Mouse (Mus musculus): ENCODE measurements at regions not wholly inside any gene's neighbourhood (a gene's known extent, or its start where the extent isn't known, plus 50 kb on each side); places are given as distances from the start of the nearest gene placed in this dataset.

- no peak for ATAC-seq (replicated peaks; ENCODE audit: low FRiP score)
- no peak overlapping the region for H3K4me2 ChIP-seq
- H3K4me1 ChIP-seq (replicated peaks; ENCODE audit: control insufficient read depth, insufficient read depth, low read length), result no peaks in the 10 kb centered on the region
- no peaks in the 10 kb centered on the region for H3K36me3 ChIP-seq (ENCODE audit: control insufficient read depth, insufficient read depth, low read length)
- H3K27ac ChIP-seq (ENCODE audit: low read depth, low read length), result no peak overlapping the region
- H3K27me3 ChIP-seq (replicated peaks; ENCODE audit: control insufficient read depth, insufficient read depth, low read length), result no peaks in the 10 kb centered on the region
- H3K9ac ChIP-seq (ENCODE audit: low read depth, low read length), result no peak overlapping the region
- WGBS, result 72% methylated on average over 9 of the region's 9 CpGs
- H3K4me3 ChIP-seq (ENCODE audit: low read depth, low read length), result no peak overlapping the region
- no peaks in the 10 kb centered on the region for H3K9me3 ChIP-seq (ENCODE audit: control insufficient read depth, low read length)
- no peak for DNase-seq (ENCODE audit: low spot score)
Observed at GRCm38 (mm10) chr17:49225255-49226015, 202.7 kb upstream of the Mocs1 start.

- no peaks in the 10 kb centered on the region for H3K4me1 ChIP-seq (replicated peaks; ENCODE audit: control insufficient read depth, insufficient read depth, low read length)
- H3K4me2 ChIP-seq, result no peak overlapping the region
- 66% methylated on average over 6 of the region's 6 CpGs for WGBS
- no peak overlapping the region for H3K9ac ChIP-seq (ENCODE audit: low read depth, low read length)
- H3K27me3 ChIP-seq (replicated peaks; ENCODE audit: control insufficient read depth, insufficient read depth, low read length), result no peaks in the 10 kb centered on the region
- H3K27ac ChIP-seq (ENCODE audit: low read depth, low read length), result no peak overlapping the region
- no peak for DNase-seq (ENCODE audit: low spot score)
- no peaks in the 10 kb centered on the region for H3K9me3 ChIP-seq (ENCODE audit: control insufficient read depth, low read length)
- H3K4me3 ChIP-seq (ENCODE audit: low read depth, low read length), result no peak overlapping the region
- H3K36me3 ChIP-seq (ENCODE audit: control insufficient read depth, insufficient read depth, low read length), result no peaks in the 10 kb centered on the region
- ATAC-seq (replicated peaks; ENCODE audit: low FRiP score), result no peak
Observed at GRCm38 (mm10) chr17:49226016-49226400, 202.2 kb upstream of the Mocs1 start.

DNA sequence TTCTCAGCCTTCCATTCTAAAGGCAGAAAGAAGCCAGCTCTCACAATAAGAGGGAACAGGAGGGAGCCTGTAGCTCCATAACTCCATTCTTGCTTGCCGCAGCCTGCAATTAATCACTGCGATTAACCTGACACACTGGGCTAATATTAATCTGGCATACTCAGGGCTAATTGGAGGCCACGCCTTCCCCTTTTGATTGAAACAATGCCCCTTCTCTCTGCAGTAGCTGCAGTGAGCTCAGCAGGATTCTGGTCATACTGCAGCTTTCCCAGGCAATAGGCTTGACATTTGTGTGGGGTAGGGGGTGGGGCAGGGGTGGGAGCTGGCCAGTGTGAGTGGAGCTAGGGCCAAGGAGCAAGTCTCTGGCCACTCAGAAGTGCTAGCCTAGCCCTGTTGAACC lies 196.9 kb upstream of the Mocs1 start:
- H3K27me3 ChIP-seq (replicated peaks; ENCODE audit: control insufficient read depth, insufficient read depth, low read length), result no peaks in the 10 kb centered on the region
- no peaks in the 10 kb centered on the region for H3K36me3 ChIP-seq (ENCODE audit: control insufficient read depth, insufficient read depth, low read length)
- no peak overlapping the region for H3K4me2 ChIP-seq
- ATAC-seq (replicated peaks; ENCODE audit: low FRiP score) (no peak), DNase-seq (ENCODE audit: low spot score) (no peak)
- H3K27ac ChIP-seq (ENCODE audit: low read depth, low read length), result no peak overlapping the region
- no peaks in the 10 kb centered on the region for H3K4me1 ChIP-seq (replicated peaks; ENCODE audit: control insufficient read depth, insufficient read depth, low read length)
- 70% methylated on average over 3 of the region's 3 CpGs for WGBS
- no peaks in the 10 kb centered on the region for H3K9me3 ChIP-seq (ENCODE audit: control insufficient read depth, low read length)
- H3K4me3 ChIP-seq (ENCODE audit: low read depth, low read length), result no peak overlapping the region
- no peak overlapping the region for H3K9ac ChIP-seq (ENCODE audit: low read depth, low read length)

GRCm38 (mm10) chr17:49240097-49240496 lies 188.1 kb upstream of the Mocs1 start:
- DNase-seq (ENCODE audit: low spot score) (no peak), ATAC-seq (replicated peaks; ENCODE audit: low FRiP score) (no peak)
- no peak overlapping the region for H3K9ac ChIP-seq (ENCODE audit: low read depth, low read length)
- no peak overlapping the region for H3K4me2 ChIP-seq
- H3K9me3 ChIP-seq (ENCODE audit: control insufficient read depth, low read length), result no peaks in the 10 kb centered on the region
- no peak overlapping the region for H3K27ac ChIP-seq (ENCODE audit: low read depth, low read length)
- no peaks in the 10 kb centered on the region for H3K36me3 ChIP-seq (ENCODE audit: control insufficient read depth, insufficient read depth, low read length)
- H3K27me3 ChIP-seq (replicated peaks; ENCODE audit: control insufficient read depth, insufficient read depth, low read length), result no peaks in the 10 kb centered on the region
- no peak overlapping the region for H3K4me3 ChIP-seq (ENCODE audit: low read depth, low read length)
- H3K4me1 ChIP-seq (replicated peaks; ENCODE audit: control insufficient read depth, insufficient read depth, low read length), result no peaks in the 10 kb centered on the region

DNA sequence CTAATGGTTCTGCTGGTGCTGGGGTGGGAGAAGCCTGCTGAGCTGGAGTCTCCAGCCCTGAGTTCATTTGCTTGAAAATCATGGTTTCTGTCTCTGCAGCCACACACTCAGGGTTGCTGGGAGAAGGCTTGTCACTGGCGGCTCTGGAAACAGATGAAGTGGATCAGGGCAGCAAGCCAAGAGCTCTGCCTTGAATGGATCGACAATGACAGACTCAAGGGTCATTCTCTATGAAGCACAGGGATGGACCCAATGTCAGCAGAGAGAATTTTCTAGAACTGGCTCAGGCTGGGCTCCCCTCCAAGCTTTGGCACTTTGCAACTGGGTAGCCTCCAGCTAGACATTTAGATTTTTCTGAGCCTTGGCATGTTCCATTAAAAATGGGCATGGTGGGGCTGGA lies 184.7 kb upstream of the Mocs1 start:
- Histone ChIP-seq H3K9me3 (ENCODE audit: control insufficient read depth, low read length) (no peaks in the 10 kb centered on the region), H3K9ac (ENCODE audit: low read depth, low read length) (no peak overlapping the region), H3K27ac (ENCODE audit: low read depth, low read length) (no peak overlapping the region), H3K27me3 (replicated peaks; ENCODE audit: control insufficient read depth, insufficient read depth, low read length) (no peaks in the 10 kb centered on the region), H3K4me3 (ENCODE audit: low read depth, low read length) (no peak overlapping the region), H3K4me2 (no peak overlapping the region), H3K4me1 (replicated peaks; ENCODE audit: control insufficient read depth, insufficient read depth, low read length) (no peaks in the 10 kb centered on the region), H3K36me3 (ENCODE audit: control insufficient read depth, insufficient read depth, low read length) (no peaks in the 10 kb centered on the region)
- DNase-seq (ENCODE audit: low spot score) (no peak), ATAC-seq (replicated peaks; ENCODE audit: low FRiP score) (no peak)
- WGBS, result 74% methylated on average over 2 of the region's 2 CpGs

- Histone ChIP-seq H3K27ac (ENCODE audit: low read depth, low read length) (no peak overlapping the region), H3K4me2 (no peak overlapping the region), H3K4me1 (replicated peaks; ENCODE audit: control insufficient read depth, insufficient read depth, low read length) (no peaks in the 10 kb centered on the region), H3K9ac (ENCODE audit: low read depth, low read length) (no peak overlapping the region), H3K4me3 (ENCODE audit: low read depth, low read length) (no peak overlapping the region), H3K36me3 (ENCODE audit: control insufficient read depth, insufficient read depth, low read length) (no peaks in the 10 kb centered on the region), H3K9me3 (ENCODE audit: control insufficient read depth, low read length) (no peaks in the 10 kb centered on the region), H3K27me3 (replicated peaks; ENCODE audit: control insufficient read depth, insufficient read depth, low read length) (no peaks in the 10 kb centered on the region)
- WGBS, result 47% methylated on average over 2 of the region's 2 CpGs
- no peak for ATAC-seq (replicated peaks; ENCODE audit: low FRiP score)
- no peak for DNase-seq (ENCODE audit: low spot score)
Observed at GRCm38 (mm10) chr17:49245013-49245412, 183.1 kb upstream of the Mocs1 start.

- no peaks in the 10 kb centered on the region for H3K36me3 ChIP-seq (ENCODE audit: control insufficient read depth, insufficient read depth, low read length)
- no peak for DNase-seq (ENCODE audit: low spot score)
- H3K4me2 ChIP-seq, result no peak overlapping the region
- H3K4me3 ChIP-seq (ENCODE audit: low read depth, low read length), result no peak overlapping the region
- no peaks in the 10 kb centered on the region for H3K27me3 ChIP-seq (replicated peaks; ENCODE audit: control insufficient read depth, insufficient read depth, low read length)
- H3K9me3 ChIP-seq (ENCODE audit: control insufficient read depth, low read length), result no peaks in the 10 kb centered on the region
- no peaks in the 10 kb centered on the region for H3K4me1 ChIP-seq (replicated peaks; ENCODE audit: control insufficient read depth, insufficient read depth, low read length)
- 67% methylated on average over 17 of the region's 17 CpGs for WGBS
- H3K27ac ChIP-seq (ENCODE audit: low read depth, low read length), result no peak overlapping the region
- H3K9ac ChIP-seq (ENCODE audit: low read depth, low read length), result no peak overlapping the region
- no peak for ATAC-seq (replicated peaks; ENCODE audit: low FRiP score)
Observed at GRCm38 (mm10) chr17:49247215-49247614, 180.9 kb upstream of the Mocs1 start.

- DNase-seq (ENCODE audit: low spot score), result no peak
- Histone ChIP-seq H3K27me3 (replicated peaks; ENCODE audit: control insufficient read depth, insufficient read depth, low read length) (no peaks in the 10 kb centered on the region), H3K9me3 (ENCODE audit: control insufficient read depth, low read length) (no peaks in the 10 kb centered on the region), H3K4me2 (no peak overlapping the region), H3K36me3 (ENCODE audit: control insufficient read depth, insufficient read depth, low read length) (no peaks in the 10 kb centered on the region), H3K9ac (ENCODE audit: low read depth, low read length) (no peak overlapping the region), H3K4me3 (ENCODE audit: low read depth, low read length) (no peak overlapping the region), H3K27ac (ENCODE audit: low read depth, low read length) (no peak overlapping the region), H3K4me1 (replicated peaks; ENCODE audit: control insufficient read depth, insufficient read depth, low read length) (no peaks in the 10 kb centered on the region)
- ATAC-seq (replicated peaks; ENCODE audit: low FRiP score), result no peak
- 60% methylated on average over 8 of the region's 8 CpGs for whole genome bisulfite sequencing
Observed at GRCm38 (mm10) chr17:49250726-49251537, 177.2 kb upstream of the Mocs1 start.

GRCm38 (mm10) chr17:49252271-49252670 lies 175.9 kb upstream of the Mocs1 start:
- WGBS, result 73% methylated on average over 3 of the region's 3 CpGs
- no peak overlapping the region for H3K27ac ChIP-seq (ENCODE audit: low read depth, low read length)
- no peak overlapping the region for H3K9ac ChIP-seq (ENCODE audit: low read depth, low read length)
- H3K4me2 ChIP-seq, result no peak overlapping the region
- DNase-seq (ENCODE audit: low spot score), result no peak
- H3K27me3 ChIP-seq (replicated peaks; ENCODE audit: control insufficient read depth, insufficient read depth, low read length), result no peaks in the 10 kb centered on the region
- H3K36me3 ChIP-seq (ENCODE audit: control insufficient read depth, insufficient read depth, low read length), result no peaks in the 10 kb centered on the region
- H3K9me3 ChIP-seq (ENCODE audit: control insufficient read depth, low read length), result no peaks in the 10 kb centered on the region
- no peak for ATAC-seq (replicated peaks; ENCODE audit: low FRiP score)
- no peaks in the 10 kb centered on the region for H3K4me1 ChIP-seq (replicated peaks; ENCODE audit: control insufficient read depth, insufficient read depth, low read length)
- H3K4me3 ChIP-seq (ENCODE audit: low read depth, low read length), result no peak overlapping the region

Data from liver, embryonic 11.5 days (tissue).